Mouse (Mus musculus) forebrain, postnatal 0 days (tissue): Measurements from ENCODE around the gene Mob3c. TPM values are rescaled to one million over a fixed set of nuclear protein-coding genes. Genes with fewer than 3 reads are reported as not detected.
A peak's percentile ranks its signal among the peaks of the same experiment; 100 is the strongest.

Experiments used
- ATAC-seq: fragments of 200-750 bp; cut with Nextera tagmentation; 2 replicates; pipeline ENCODE4 v1.8.0; 2017; ENCODE audit warnings: mild to moderate bottlenecking, moderate library complexity
- DNase-seq: peaks from one replicate; pipeline ENCODE4 v3.0.0-alpha.2; 2015
- H3K27ac ChIP-seq: fragments of 300-500 bp; sonication (generic); 2 replicates; pipeline ENCODE4 v1.5.1; 2014; ENCODE audit warnings: low read depth, mild to moderate bottlenecking, antibody characterized with exemption, low read length, moderate library complexity, mixed read lengths
- H3K27me3 ChIP-seq: fragments of 300-500 bp; sonication (generic); 2 replicates; pipeline ENCODE4 v1.6.1; 2014; ENCODE audit warnings: mild to moderate bottlenecking, low read length, mixed read lengths; ENCODE audit not compliant: insufficient read depth
- H3K36me3 ChIP-seq: fragments of 300-500 bp; sonication (generic); 2 replicates; pipeline ENCODE4 v1.6.1; 2014; ENCODE audit warnings: mild to moderate bottlenecking, moderate library complexity; ENCODE audit not compliant: insufficient read depth
- H3K4me1 ChIP-seq: fragments of 300-500 bp; sonication (generic); 2 replicates; pipeline ENCODE4 v1.6.1; 2014; ENCODE audit warnings: antibody characterized with exemption; ENCODE audit not compliant: insufficient read depth
- H3K4me2 ChIP-seq: fragments of 300-500 bp; sonication (generic); 2 replicates; pipeline ENCODE4 v1.6.1; 2014; ENCODE audit warnings: low read depth, mild to moderate bottlenecking, moderate library complexity
- H3K4me3 ChIP-seq: fragments of 300-500 bp; sonication (generic); 2 replicates; pipeline ENCODE4 v1.5.1; 2014; ENCODE audit warnings: low read depth, low read length, mixed read lengths
- H3K9ac ChIP-seq: fragments of 300-500 bp; sonication (generic); 2 replicates; pipeline ENCODE4 v1.6.1; 2014; ENCODE audit warnings: mild to moderate bottlenecking
- H3K9me3 ChIP-seq: fragments of 300-500 bp; sonication (generic); 2 replicates; pipeline ENCODE4 v1.6.1; 2016; ENCODE audit warnings: low read length
- CTCF ChIP-seq: sonication (generic); IDR thresholded peaks from 2 replicates; pipeline ENCODE4 v1.5.1; 2016; ENCODE audit warnings: antibody characterized with exemption, control low read depth, low read depth
- WGBS: fragments of 180-500 bp; shearing (Covaris S2); extraction: QIAGEN DNeasy Blood & Tissue Kit; methylation state at CpG from one replicate; pipeline ENCODE4 v1.1.7; 2014; 5-methylcytosine and 5-hydroxymethylcytosine counted together
- polyA plus RNA-seq: library from polyadenylated mRNA; unstranded; fragments of >200 nt; fragmentation: Nextera tagmentation; extraction: Ambion mirVana; gene quantifications from 2 replicates; pipeline ENCODE4 v1.2.1, GENCODE M21; 2015
- total RNA-seq: library from RNA; depleted of rRNA; stranded (reverse); fragments of >200 nt; gene quantifications from 2 replicates; pipeline ENCODE4 v1.2.3, GENCODE M21; 2014

Gene Mob3c
- total and polyA plus RNA-seq, 2 experiments from 2014 or later: 3.0 to 9.0 TPM

DNA sequence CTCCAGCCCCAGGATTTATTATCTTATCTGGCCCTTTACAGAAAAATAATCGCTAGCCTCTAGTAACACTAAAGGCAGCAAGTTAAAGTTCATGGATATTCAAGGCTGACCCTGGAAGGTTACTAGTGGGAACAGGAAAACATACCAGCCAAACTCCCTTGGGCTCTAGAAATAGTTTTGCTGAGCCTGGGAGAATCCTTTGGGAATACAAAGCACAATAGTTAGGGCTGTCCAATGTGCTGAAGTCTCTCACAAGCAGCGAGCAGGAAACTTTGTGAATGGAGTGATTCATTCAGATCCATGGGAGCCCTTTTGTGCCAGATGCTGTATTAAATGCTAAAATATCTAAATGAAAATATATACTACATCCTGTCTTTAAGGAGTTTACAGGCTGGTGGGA is 18.8 kb downstream of the Mob3c start:
- H3K4me1 ChIP-seq: no peaks in the 10 kb centered on the region
- ATAC-seq: no peak
- peaks cover 10% of the 10 kb centered on the region; the same call in 1 of the 2 replicates for H3K36me3 ChIP-seq
- H3K27me3 ChIP-seq: no peaks in the 10 kb centered on the region
- H3K4me3 ChIP-seq: no peak overlapping the region
- H3K4me2 ChIP-seq: no peak overlapping the region
- DNase-seq: no peak
- H3K27ac ChIP-seq: no peak overlapping the region
- 54% methylated on average over 2 of the region's 2 CpGs for WGBS
- no peak overlapping the region for H3K9ac ChIP-seq
- TF ChIP-seq CTCF: no peak
- H3K9me3 ChIP-seq: no peaks in the 10 kb centered on the region

GRCm38 (mm10) chr4:115847377-115847776 is 19.5 kb downstream of the Mob3c start:
- DNase-seq (peak; percentile 45), ATAC-seq (peak; percentile 62)
- Histone ChIP-seq H3K9me3 (no peaks in the 10 kb centered on the region), H3K36me3 (peaks cover 10% of the 10 kb centered on the region; the same call in 1 of the 2 replicates), H3K9ac (no peak overlapping the region), H3K4me3 (no peak overlapping the region), H3K27ac (no peak overlapping the region), H3K4me1 (no peaks in the 10 kb centered on the region), H3K27me3 (no peaks in the 10 kb centered on the region), H3K4me2 (no peak overlapping the region)
- TF ChIP-seq CTCF: peak; percentile 34
- WGBS: 32% methylated on average over 5 of the region's 5 CpGs

DNA sequence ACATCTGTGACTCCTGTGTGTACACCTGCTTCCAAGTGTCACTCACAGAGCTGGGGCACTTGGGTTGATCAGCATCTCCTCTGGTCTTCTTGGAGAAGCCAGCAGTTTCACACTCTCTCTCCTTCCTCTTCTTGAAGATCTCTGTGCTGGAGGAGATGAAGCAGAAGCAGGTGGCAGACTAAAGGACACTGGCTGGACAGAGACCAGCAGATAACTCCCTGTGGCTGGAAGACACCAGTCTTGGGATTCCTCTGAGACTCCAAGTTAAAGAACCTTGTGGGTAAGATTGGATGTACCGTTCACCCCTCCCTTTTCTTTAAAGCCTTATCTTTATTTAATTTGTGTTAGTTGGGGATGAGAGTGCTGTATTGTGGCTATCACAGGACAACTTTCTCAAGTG is 20.2 kb downstream of the Mob3c start:
- DNase-seq: no peak
- Histone ChIP-seq H3K27ac (no peak overlapping the region), H3K4me2 (no peak overlapping the region), H3K4me1 (no peaks in the 10 kb centered on the region), H3K9ac (no peak overlapping the region), H3K27me3 (no peaks in the 10 kb centered on the region), H3K4me3 (no peak overlapping the region), H3K36me3 (peaks cover 10% of the 10 kb centered on the region; the same call in 1 of the 2 replicates), H3K9me3 (no peaks in the 10 kb centered on the region)
- WGBS: 96% methylated on average over 1 of the region's 1 CpGs
- ATAC-seq: no peak
- TF ChIP-seq CTCF: no peak

GRCm38 (mm10) chr4:115848990-115849677 is 21.2 kb downstream of the Mob3c start:
- H3K4me3 ChIP-seq: no peak overlapping the region
- H3K9ac ChIP-seq: no peak overlapping the region
- H3K36me3 ChIP-seq: peaks cover 10% of the 10 kb centered on the region; the same call in 1 of the 2 replicates
- DNase-seq (no peak), ATAC-seq (no peak)
- no peak overlapping the region for H3K27ac ChIP-seq
- H3K27me3 ChIP-seq: no peaks in the 10 kb centered on the region
- no peaks in the 10 kb centered on the region for H3K4me1 ChIP-seq
- H3K4me2 ChIP-seq: no peak overlapping the region
- 75% methylated on average over 8 of the region's 8 CpGs for WGBS
- no peaks in the 10 kb centered on the region for H3K9me3 ChIP-seq
- TF ChIP-seq CTCF: no peak

DNA sequence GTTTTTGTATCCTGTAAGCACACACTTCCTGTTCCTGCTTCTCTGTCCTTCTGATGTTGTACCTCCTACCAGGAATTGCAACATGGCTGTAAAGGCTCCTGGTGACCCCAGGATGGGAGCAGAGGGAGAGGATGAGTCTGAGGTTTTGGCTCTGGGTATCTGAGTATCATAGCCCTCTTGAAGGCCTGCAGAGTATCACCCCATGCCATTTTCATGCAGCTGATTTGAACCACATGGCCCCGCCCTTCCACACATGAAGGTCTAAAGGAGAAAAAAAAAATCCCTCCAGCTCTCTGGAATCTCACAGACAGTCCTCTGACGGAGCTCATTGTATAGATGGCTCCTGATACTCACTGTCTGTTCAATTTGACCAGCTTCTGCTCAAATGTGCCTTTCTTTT is 22.2 kb downstream of the Mob3c start:
- Histone ChIP-seq H3K27ac (no peak overlapping the region), H3K4me2 (no peak overlapping the region), H3K9me3 (no peaks in the 10 kb centered on the region), H3K4me3 (no peak overlapping the region), H3K36me3 (peaks cover 10% of the 10 kb centered on the region; the same call in 1 of the 2 replicates), H3K27me3 (no peaks in the 10 kb centered on the region), H3K9ac (no peak overlapping the region), H3K4me1 (no peaks in the 10 kb centered on the region)
- DNase-seq (no peak), ATAC-seq (no peak)
- TF ChIP-seq CTCF: no peak
- WGBS: 89% methylated on average over 2 of the region's 2 CpGs

- H3K4me1 ChIP-seq: no peaks in the 10 kb centered on the region
- H3K9me3 ChIP-seq: no peaks in the 10 kb centered on the region
- H3K36me3 ChIP-seq: peaks cover 10% of the 10 kb centered on the region; the same call in 1 of the 2 replicates
- no peak for TF ChIP-seq CTCF
- no peaks in the 10 kb centered on the region for H3K27me3 ChIP-seq
- ATAC-seq (no peak), DNase-seq (no peak)
- H3K9ac ChIP-seq: no peak overlapping the region
- H3K27ac ChIP-seq: no peak overlapping the region
- 64% methylated on average over 2 of the region's 2 CpGs for WGBS
- no peak overlapping the region for H3K4me2 ChIP-seq
- no peak overlapping the region for H3K4me3 ChIP-seq
Observed at GRCm38 (mm10) chr4:115850631-115851030, 22.7 kb downstream of the Mob3c start.

- H3K4me2 ChIP-seq: no peak overlapping the region
- 90% methylated on average over 6 of the region's 6 CpGs for WGBS
- H3K36me3 ChIP-seq: peaks cover 10% of the 10 kb centered on the region; the same call in 1 of the 2 replicates
- no peaks in the 10 kb centered on the region for H3K27me3 ChIP-seq
- DNase-seq (no peak), ATAC-seq (no peak)
- TF ChIP-seq CTCF: no peak
- H3K4me1 ChIP-seq: no peaks in the 10 kb centered on the region
- H3K27ac ChIP-seq: no peak overlapping the region
- H3K9ac ChIP-seq: no peak overlapping the region
- no peaks in the 10 kb centered on the region for H3K9me3 ChIP-seq
- H3K4me3 ChIP-seq: no peak overlapping the region
Observed at GRCm38 (mm10) chr4:115851569-115851968, 23.7 kb downstream of the Mob3c start.
